Mouse (Mus musculus): ENCODE results near the gene Nrxn3. TPM values are rescaled to one million over a fixed set of nuclear protein-coding genes. Genes with fewer than 3 reads are reported as not detected.

Gene Nrxn3
- total RNA-seq, 1 experiment from 2014 or later: 0.33 TPM

GRCm38 (mm10) chr12:89818200-89818599, 1095.5 kb downstream of the Nrxn3 start:
- no peak for DNase-seq

- DNase-seq: no peak
These were observed 1099.5 kb downstream of the Nrxn3 start for GRCm38 (mm10) chr12:89822141-89822540.

GRCm38 (mm10) chr12:89829927-89830326, 1107.3 kb downstream of the Nrxn3 start:
- no peak for DNase-seq

- DNase-seq: no peak
These were observed 1107.7 kb downstream of the Nrxn3 start for GRCm38 (mm10) chr12:89830350-89830749.

GRCm38 (mm10) chr12:89831300-89831699, 1108.6 kb downstream of the Nrxn3 start:
- no peak for DNase-seq

- DNase-seq: no peak
These were observed 1113.6 kb downstream of the Nrxn3 start for GRCm38 (mm10) chr12:89836271-89836670.

- no peak for DNase-seq
These were observed 1120.2 kb downstream of the Nrxn3 start for GRCm38 (mm10) chr12:89842861-89843260.

GRCm38 (mm10) chr12:89848116-89848515, 1125.4 kb downstream of the Nrxn3 start:
- DNase-seq: no peak

GRCm38 (mm10) chr12:89854355-89854754, 1131.7 kb downstream of the Nrxn3 start:
- no peak for DNase-seq

GRCm38 (mm10) chr12:89867124-89867523, 1144.4 kb downstream of the Nrxn3 start:
- DNase-seq: no peak

GRCm38 (mm10) chr12:89882617-89883370, 1160.1 kb downstream of the Nrxn3 start:
- DNase-seq: no peak

- no peak for DNase-seq
These were observed 1161.9 kb downstream of the Nrxn3 start for GRCm38 (mm10) chr12:89884576-89884975.

GRCm38 (mm10) chr12:89888647-89889046, 1166.0 kb downstream of the Nrxn3 start:
- DNase-seq: no peak

- DNase-seq: no peak
These were observed 1174.2 kb downstream of the Nrxn3 start for GRCm38 (mm10) chr12:89896901-89897300.

- no peak for DNase-seq
These were observed 1186.9 kb downstream of the Nrxn3 start for GRCm38 (mm10) chr12:89909578-89909977.

GRCm38 (mm10) chr12:89918138-89918829, 1195.6 kb downstream of the Nrxn3 start:
- DNase-seq: no peak

GRCm38 (mm10) chr12:89932338-89932737, 1209.7 kb downstream of the Nrxn3 start:
- DNase-seq: no peak

GRCm38 (mm10) chr12:89933630-89934029, 1211.0 kb downstream of the Nrxn3 start:
- no peak for DNase-seq

- DNase-seq: no peak
These were observed 1218.1 kb downstream of the Nrxn3 start for GRCm38 (mm10) chr12:89940746-89941145.

GRCm38 (mm10) chr12:89945911-89946502, 1223.3 kb downstream of the Nrxn3 start:
- no peak for DNase-seq

GRCm38 (mm10) chr12:89946522-89946921, 1223.8 kb downstream of the Nrxn3 start:
- DNase-seq: no peak

- no peak for DNase-seq
These were observed 1230.6 kb downstream of the Nrxn3 start for GRCm38 (mm10) chr12:89953237-89953636.

GRCm38 (mm10) chr12:89953649-89954048, 1231.0 kb downstream of the Nrxn3 start:
- DNase-seq: no peak

Data from adrenal gland, postnatal 14 days (tissue).